Mouse (Mus musculus) midbrain, embryonic 14.5 days (tissue): Measurements from ENCODE around the gene Angpt4. TPM values are rescaled to one million over a fixed set of nuclear protein-coding genes. Genes with fewer than 3 reads are reported as not detected.

Experiments
- ATAC-seq: fragments of 200-750 bp; cut with Nextera tagmentation; 2 replicates; pipeline ENCODE4 v1.8.0; 2017; ENCODE audit warnings: moderate number of reproducible peaks, moderate library complexity; ENCODE audit not compliant: low FRiP score, low TSS enrichment
- DNase-seq: peaks from one replicate; pipeline ENCODE4 v3.0.0-alpha.2; 2015
- H3K27ac ChIP-seq: fragments of 300-500 bp; sonication (generic); replicated peaks from 2 replicates; pipeline ENCODE4 v1.5.1; 2014; ENCODE audit warnings: mild to moderate bottlenecking, low read depth, low read length, moderate library complexity
- H3K27me3 ChIP-seq: fragments of 300-500 bp; sonication (generic); 2 replicates; pipeline ENCODE4 v1.6.1; 2014; ENCODE audit warnings: low read length, control low read depth, mixed read lengths; ENCODE audit not compliant: control insufficient read depth, insufficient read depth
- H3K36me3 ChIP-seq: fragments of 300-500 bp; sonication (generic); 2 replicates; pipeline ENCODE4 v1.6.1; 2014; ENCODE audit warnings: low read length, control low read depth; ENCODE audit not compliant: control insufficient read depth, insufficient read depth
- H3K4me1 ChIP-seq: fragments of 300-500 bp; sonication (generic); 2 replicates; pipeline ENCODE4 v1.6.1; 2014; ENCODE audit warnings: mild to moderate bottlenecking, antibody characterized with exemption, low read length, control low read depth; ENCODE audit not compliant: control insufficient read depth, insufficient read depth
- H3K4me2 ChIP-seq: fragments of 300-500 bp; sonication (generic); 2 replicates; pipeline ENCODE4 v1.6.1; 2014; ENCODE audit warnings: mild to moderate bottlenecking, low read length, moderate library complexity
- H3K4me3 ChIP-seq: fragments of 300-500 bp; sonication (generic); replicated peaks from 2 replicates; pipeline ENCODE4 v1.5.1; 2014; ENCODE audit warnings: low read depth, low read length
- H3K9ac ChIP-seq: fragments of 300-500 bp; sonication (generic); replicated peaks from 2 replicates; pipeline ENCODE4 v1.6.1; 2014; ENCODE audit warnings: mild to moderate bottlenecking, low read length, moderate library complexity
- H3K9me3 ChIP-seq: fragments of 300-500 bp; sonication (generic); 2 replicates; pipeline ENCODE4 v1.6.1; 2016; ENCODE audit warnings: low read length, control low read depth, mixed read lengths; ENCODE audit not compliant: control insufficient read depth
- WGBS: fragments of 180-500 bp; shearing (Covaris S2); extraction: QIAGEN DNeasy Blood & Tissue Kit; methylation state at CpG from one replicate; pipeline ENCODE4 v1.1.7; 2014; 5-methylcytosine and 5-hydroxymethylcytosine counted together
- polyA plus RNA-seq: library from polyadenylated mRNA; unstranded; fragments of >200 nt; fragmentation: Nextera tagmentation; extraction: Ambion mirVana; gene quantifications from 2 replicates; pipeline ENCODE4 v1.2.1, GENCODE M21; 2014

Gene Angpt4
- polyA plus RNA-seq, 1 experiment from 2014 or later, result 0.17 TPM

DNA sequence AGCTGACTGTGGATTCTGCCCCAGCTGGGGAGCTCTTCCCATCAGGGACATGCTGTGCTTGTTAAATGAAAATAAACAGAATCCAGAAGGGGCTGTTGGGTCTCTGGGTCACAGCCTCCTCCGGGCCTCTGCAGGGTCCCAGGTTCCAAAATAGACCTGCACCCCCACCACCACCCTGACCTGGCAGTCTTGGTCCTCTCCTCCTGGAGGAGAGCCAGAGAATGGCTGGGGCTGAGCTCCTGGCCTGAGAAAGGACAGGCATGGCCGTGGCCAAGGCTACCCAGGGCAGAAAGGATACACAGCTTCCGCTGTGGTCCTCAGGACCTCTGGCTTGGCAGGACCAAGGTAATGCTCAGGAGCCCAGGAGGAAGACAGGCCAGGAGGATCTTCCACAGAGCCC is 6.4 kb upstream of the Angpt4 start:
- no peak for ATAC-seq
- WGBS, result 81% methylated on average over 3 of the region's 3 CpGs
- Histone ChIP-seq H3K27ac (no peak overlapping the region), H3K4me3 (no peak overlapping the region), H3K4me2 (no peak overlapping the region), H3K27me3 (no peaks in the 10 kb centered on the region), H3K36me3 (no peaks in the 10 kb centered on the region), H3K9me3 (no peaks in the 10 kb centered on the region), H3K9ac (no peak overlapping the region), H3K4me1 (no peaks in the 10 kb centered on the region)
- no peak for DNase-seq

- Histone ChIP-seq H3K9me3 (no peaks in the 10 kb centered on the region), H3K4me3 (no peak overlapping the region), H3K4me1 (no peaks in the 10 kb centered on the region), H3K4me2 (no peak overlapping the region), H3K27me3 (no peaks in the 10 kb centered on the region), H3K36me3 (no peaks in the 10 kb centered on the region), H3K27ac (no peak overlapping the region), H3K9ac (no peak overlapping the region)
- ATAC-seq, result no peak
- WGBS, result 80% methylated on average over 2 of the region's 2 CpGs
- no peak for DNase-seq
Observed at GRCm38 (mm10) chr2:151907020-151907419, 4.0 kb upstream of the Angpt4 start.

- Histone ChIP-seq H3K27me3 (no peaks in the 10 kb centered on the region), H3K4me2 (no peak overlapping the region), H3K9ac (no peak overlapping the region), H3K9me3 (no peaks in the 10 kb centered on the region), H3K4me1 (no peaks in the 10 kb centered on the region), H3K27ac (no peak overlapping the region), H3K36me3 (no peaks in the 10 kb centered on the region), H3K4me3 (no peak overlapping the region)
- DNase-seq (no peak), ATAC-seq (no peak)
- WGBS, result 87% methylated on average over 3 of the region's 3 CpGs
Observed at GRCm38 (mm10) chr2:151909386-151909785, 1.6 kb upstream of the Angpt4 start.

DNA sequence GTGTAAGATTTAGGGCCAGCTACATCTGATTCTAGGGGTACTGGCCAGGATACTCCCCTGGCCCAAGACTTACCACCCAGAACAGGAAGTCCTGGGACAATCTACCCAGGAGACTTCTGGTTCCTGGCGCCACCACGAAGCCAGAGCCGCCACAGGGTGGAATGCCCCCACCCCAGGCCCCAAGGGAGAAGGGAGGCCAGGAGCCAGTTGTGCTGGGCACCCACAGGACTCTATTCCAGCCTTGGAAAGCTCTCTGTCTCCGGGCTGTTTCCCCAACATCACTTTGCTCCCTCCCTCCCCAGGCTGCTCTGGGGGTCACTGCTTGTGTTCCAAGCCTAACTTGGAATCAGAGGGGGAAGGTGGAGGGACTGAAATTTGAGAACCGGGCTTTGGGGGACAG is 512 bp upstream of the Angpt4 start:
- H3K27ac ChIP-seq, result no peak overlapping the region
- ATAC-seq, result no peak
- H3K27me3 ChIP-seq, result no peaks in the 10 kb centered on the region
- no peaks in the 10 kb centered on the region for H3K36me3 ChIP-seq
- H3K9me3 ChIP-seq, result no peaks in the 10 kb centered on the region
- H3K4me1 ChIP-seq, result no peaks in the 10 kb centered on the region
- no peak overlapping the region for H3K9ac ChIP-seq
- no peak for DNase-seq
- 65% methylated on average over 5 of the region's 5 CpGs for WGBS
- no peak overlapping the region for H3K4me2 ChIP-seq
- no peak overlapping the region for H3K4me3 ChIP-seq

DNA sequence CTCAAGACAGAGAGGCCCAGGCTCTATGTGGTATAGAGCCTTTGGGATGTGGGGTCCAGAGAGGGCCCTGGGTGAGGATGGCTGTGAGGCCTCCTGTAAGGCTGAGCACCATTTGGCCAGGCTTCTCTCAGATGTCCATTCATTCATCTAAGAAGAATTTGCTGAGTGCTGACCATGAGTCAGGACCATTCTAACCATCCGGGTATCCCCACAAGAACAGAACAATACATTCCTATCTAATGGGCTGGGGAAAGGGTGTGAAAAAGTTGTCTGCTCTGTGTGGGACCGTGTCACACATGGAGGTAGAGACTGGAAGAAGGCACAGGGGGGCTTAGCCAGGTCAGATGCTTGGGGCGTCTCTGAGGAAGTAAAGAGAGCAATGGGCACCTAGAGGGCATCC is 741 bp downstream of the Angpt4 start:
- WGBS, result 86% methylated on average over 3 of the region's 3 CpGs
- no peak overlapping the region for H3K27ac ChIP-seq
- DNase-seq (no peak), ATAC-seq (no peak)
- no peak overlapping the region for H3K4me2 ChIP-seq
- no peak overlapping the region for H3K9ac ChIP-seq
- H3K4me3 ChIP-seq, result no peak overlapping the region
- H3K4me1 ChIP-seq, result no peaks in the 10 kb centered on the region
- no peaks in the 10 kb centered on the region for H3K27me3 ChIP-seq
- H3K36me3 ChIP-seq, result no peaks in the 10 kb centered on the region
- H3K9me3 ChIP-seq, result no peaks in the 10 kb centered on the region

DNA sequence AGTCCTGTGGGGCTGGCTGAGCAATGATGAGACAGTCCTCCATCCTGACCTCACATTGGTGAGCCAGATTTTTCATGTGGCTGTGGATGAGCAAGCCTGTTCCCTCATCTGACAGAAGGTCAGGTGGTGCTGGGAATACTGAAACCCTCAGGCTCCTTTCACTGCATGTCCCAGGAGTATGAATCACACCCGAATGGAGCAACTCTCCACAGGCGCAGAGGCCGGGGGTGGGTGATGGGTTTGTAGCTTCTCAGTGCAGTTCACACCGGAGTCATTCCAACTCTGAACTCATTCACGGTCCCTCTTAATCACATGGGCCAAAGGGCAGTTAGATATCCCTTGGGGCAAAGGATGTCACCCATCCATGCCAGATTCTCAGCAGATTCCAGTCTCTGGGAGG is 3.1 kb downstream of the Angpt4 start:
- Histone ChIP-seq H3K4me2 (no peak overlapping the region), H3K9ac (no peak overlapping the region), H3K27ac (no peak overlapping the region), H3K27me3 (no peaks in the 10 kb centered on the region), H3K4me3 (no peak overlapping the region), H3K9me3 (no peaks in the 10 kb centered on the region), H3K36me3 (no peaks in the 10 kb centered on the region), H3K4me1 (no peaks in the 10 kb centered on the region)
- 92% methylated on average over 5 of the region's 5 CpGs for WGBS
- ATAC-seq (no peak), DNase-seq (no peak)

- Histone ChIP-seq H3K27ac (no peak overlapping the region), H3K4me1 (no peaks in the 10 kb centered on the region), H3K4me3 (no peak overlapping the region), H3K9me3 (no peaks in the 10 kb centered on the region), H3K9ac (no peak overlapping the region), H3K36me3 (no peaks in the 10 kb centered on the region), H3K4me2 (no peak overlapping the region), H3K27me3 (no peaks in the 10 kb centered on the region)
- WGBS, result 46% methylated on average over 2 of the region's 2 CpGs
- ATAC-seq (no peak), DNase-seq (no peak)
Observed at GRCm38 (mm10) chr2:151915111-151915510, 4.1 kb downstream of the Angpt4 start.

DNA sequence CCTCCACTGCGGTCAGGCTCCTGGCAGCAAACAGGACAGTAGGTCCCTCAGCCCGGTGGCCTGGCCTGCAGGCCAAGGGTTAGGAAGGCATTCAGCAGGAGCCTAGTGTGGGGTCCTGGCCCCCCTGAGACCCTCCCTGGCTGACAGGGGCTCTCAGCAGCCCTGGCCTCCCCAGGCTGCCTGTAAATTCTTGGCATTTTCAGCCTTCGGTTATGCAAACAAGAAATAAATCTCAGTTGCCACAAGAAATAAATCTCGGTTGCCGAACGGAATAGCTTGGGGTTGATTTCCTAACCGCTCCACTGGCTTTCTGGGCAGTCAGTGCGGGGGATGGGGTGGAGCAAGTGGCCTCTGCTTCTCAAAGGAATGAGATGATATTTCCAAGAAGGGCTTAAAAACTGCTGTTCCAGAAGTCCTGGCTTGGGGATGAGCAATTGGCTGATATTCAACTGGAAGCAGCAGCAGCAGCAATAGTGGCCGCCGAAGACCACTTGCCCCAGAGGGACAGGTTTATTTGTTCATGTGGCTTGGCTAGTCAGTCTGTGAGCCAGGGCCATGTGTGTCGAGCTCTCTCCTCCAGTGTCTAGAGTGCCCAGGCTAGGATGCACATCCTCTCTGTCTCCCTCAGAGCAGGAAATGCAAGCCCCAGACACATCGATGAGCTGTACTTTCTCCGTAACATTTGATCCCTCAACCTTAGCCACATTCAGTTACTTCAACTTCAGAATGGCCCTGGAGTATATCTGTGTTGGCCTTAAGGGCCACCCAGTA is 5.2 kb downstream of the Angpt4 start:
- Histone ChIP-seq H3K27ac (no peak overlapping the region), H3K9me3 (no peaks in the 10 kb centered on the region), H3K4me2 (no peak overlapping the region), H3K36me3 (no peaks in the 10 kb centered on the region), H3K27me3 (no peaks in the 10 kb centered on the region), H3K4me3 (no peak overlapping the region), H3K4me1 (no peaks in the 10 kb centered on the region), H3K9ac (no peak overlapping the region)
- ATAC-seq (no peak), DNase-seq (no peak)
- 78% methylated on average over 13 of the region's 13 CpGs for WGBS

DNA sequence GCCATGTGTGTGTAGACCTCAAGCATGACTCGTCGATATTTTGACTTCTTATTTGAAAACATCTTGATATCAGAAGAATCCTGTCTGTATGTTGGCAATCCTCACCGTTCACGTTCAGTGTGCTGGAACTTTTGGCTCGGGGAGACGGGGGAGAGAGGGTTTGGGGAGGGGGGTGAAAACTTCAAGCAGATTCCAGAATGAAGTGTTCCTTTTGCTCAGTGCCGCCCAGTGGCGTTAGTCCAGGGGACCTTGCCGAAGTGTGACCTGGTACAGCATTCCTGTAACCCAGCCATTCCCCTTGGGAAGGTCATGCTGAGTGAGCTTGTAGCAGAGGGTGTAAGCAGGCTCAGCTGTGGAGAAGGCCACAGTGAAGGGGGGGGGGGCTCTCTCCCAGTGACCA is 8.1 kb downstream of the Angpt4 start:
- no peak for DNase-seq
- no peak overlapping the region for H3K9ac ChIP-seq
- no peaks in the 10 kb centered on the region for H3K27me3 ChIP-seq
- H3K4me2 ChIP-seq, result no peak overlapping the region
- no peaks in the 10 kb centered on the region for H3K9me3 ChIP-seq
- no peak overlapping the region for H3K4me3 ChIP-seq
- no peak for ATAC-seq
- H3K27ac ChIP-seq, result no peak overlapping the region
- WGBS, result 82% methylated on average over 9 of the region's 9 CpGs
- H3K36me3 ChIP-seq, result no peaks in the 10 kb centered on the region
- H3K4me1 ChIP-seq, result no peaks in the 10 kb centered on the region
